Mouse (Mus musculus) bone marrow, adult 2 months (tissue): ENCODE results near the gene Slc2a9.

Source experiments
- CTCF ChIP-seq: fragments of 200-500 bp; IDR thresholded peaks from 2 replicates; pipeline ENCODE4 v1.5.1; 2011; ENCODE audit warnings: low read length, control low read depth; ENCODE audit not compliant: control insufficient read depth, insufficient read depth
- POLR2A ChIP-seq: fragments of 200-500 bp; IDR thresholded peaks from 2 replicates; pipeline ENCODE4 v1.6.1; 2011; ENCODE audit warnings: low read depth, mild to moderate bottlenecking, control low read depth, low read length, borderline replicate concordance; ENCODE audit not compliant: control insufficient read depth

DNA sequence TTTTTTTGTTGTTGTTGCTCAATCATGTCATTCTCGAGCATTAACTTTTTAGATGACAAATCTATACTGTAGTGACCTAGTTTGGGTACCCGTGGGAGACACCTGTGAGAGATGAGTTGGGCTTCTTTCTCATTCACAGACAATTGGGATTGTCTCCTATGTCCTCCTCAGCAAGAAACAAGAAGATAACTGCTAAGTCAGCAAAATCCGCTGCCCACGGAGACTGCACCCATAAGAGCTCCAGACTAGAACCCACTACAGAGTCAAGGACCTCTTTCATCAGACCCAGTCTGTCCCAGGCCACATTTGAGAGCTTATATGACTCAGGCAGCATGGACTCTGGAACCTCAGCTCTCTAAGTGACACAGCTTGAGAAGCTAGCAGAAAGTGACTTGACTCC lies 13.2 kb downstream of the Slc2a9 start:
- TF ChIP-seq CTCF (no peak), POLR2A (no peak)
